Mouse (Mus musculus) NIH3T3 (cell line): Measurements from ENCODE around the gene Gnptab.

Experiments used
- DNase-seq: peaks from one replicate; pipeline ENCODE4 v3.0.0-alpha.2; 2012; ENCODE audit warnings: low read depth

The Gnptab gene

DNA sequence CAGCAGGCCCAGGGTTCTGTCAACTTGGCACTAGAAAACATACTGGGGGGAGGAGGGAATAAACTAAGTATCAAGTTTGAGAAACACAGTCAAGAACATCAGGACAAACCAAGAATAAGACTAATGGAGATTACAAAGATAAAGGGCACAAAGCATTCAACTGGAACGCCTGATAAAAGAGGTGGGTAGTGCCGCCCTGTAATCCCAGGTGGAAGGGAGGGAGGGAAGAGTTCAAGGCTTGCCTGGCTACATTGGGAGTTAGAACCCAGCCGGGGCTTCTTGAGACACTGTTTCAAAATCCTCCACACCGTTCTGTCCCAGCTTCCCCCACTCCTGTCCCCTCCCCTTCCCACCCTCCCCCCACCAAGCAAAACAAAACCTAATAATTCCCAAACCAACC is 1.3 kb upstream of the Gnptab start:
- DNase-seq: no peak

GRCm38 (mm10) chr10:88380002-88380401 is 1.1 kb downstream of the Gnptab start:
- DNase-seq: peak; percentile 81

DNA sequence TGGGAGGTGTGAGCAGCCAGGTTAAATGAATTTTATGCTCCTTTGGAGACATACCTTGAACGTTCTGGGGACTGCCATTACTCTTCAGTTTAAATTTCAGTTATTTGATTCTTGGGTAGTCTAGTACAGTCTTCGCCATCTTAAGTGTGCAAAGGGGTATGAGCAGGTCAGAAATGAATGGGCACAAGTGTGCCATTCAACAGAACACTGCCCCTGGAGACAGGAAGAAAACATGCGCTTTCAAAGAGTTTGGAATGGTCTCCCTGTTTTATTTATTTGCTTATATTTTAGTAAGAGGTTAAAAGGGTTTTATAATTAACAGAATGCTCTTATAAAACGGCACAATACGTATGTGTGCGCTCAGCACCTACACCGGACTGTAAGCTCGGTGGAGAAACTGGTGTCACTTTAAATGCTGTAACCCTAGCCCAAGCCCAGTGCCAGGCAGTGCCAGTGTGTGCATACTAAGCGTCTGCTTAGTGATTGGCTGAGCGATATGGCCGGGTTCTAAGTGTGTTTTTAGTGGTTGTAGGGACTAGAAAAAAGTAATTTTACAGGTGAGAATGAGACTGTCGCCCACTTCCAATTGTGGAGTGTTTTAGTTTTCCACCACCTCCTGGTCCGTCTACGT is 1.6 kb downstream of the Gnptab start:
- peak; percentile 48 for DNase-seq

GRCm38 (mm10) chr10:88381286-88381685 is 2.4 kb downstream of the Gnptab start:
- DNase-seq: no peak

- no peak for DNase-seq
These were observed 3.1 kb downstream of the Gnptab start for GRCm38 (mm10) chr10:88382009-88382408.

DNA sequence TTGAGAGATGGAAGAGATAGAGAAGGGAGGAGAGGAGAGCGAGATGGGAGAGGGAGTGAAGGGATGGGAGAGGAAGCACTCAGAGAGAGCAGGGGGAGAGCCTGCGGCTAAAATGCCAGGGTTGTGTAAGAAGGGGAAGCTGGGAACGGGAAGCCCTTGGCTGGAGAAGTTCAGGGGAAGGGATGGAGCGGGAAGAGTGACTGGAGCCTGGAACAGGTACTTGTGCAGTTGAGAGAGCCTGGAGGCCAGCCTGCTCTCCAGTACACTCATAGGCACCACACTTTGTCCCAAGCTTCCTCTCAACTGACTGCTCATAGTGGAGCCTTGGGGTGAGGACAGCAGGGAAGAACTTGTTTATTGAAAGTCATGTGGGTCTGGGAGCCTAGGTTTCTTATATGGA is 4.5 kb downstream of the Gnptab start:
- no peak for DNase-seq

DNA sequence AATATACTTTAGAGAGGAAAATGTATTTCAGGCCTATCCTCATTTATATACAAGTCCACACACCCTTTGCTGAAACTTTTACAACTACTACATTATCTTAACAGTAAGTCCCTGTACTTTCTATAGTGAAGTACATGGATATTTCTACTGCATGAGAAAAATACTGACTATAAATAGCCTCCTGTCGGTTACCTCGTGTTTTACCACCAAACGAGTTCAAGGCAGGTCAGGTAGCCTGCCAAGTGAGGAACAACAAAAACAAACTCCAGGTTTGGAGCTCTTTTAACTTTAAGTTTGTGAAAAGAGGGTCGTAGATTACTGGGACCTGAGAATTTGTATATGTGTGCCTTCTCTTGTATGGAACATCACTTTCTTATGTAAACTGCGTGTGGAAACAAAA is 5.1 kb downstream of the Gnptab start:
- no peak for DNase-seq

DNA sequence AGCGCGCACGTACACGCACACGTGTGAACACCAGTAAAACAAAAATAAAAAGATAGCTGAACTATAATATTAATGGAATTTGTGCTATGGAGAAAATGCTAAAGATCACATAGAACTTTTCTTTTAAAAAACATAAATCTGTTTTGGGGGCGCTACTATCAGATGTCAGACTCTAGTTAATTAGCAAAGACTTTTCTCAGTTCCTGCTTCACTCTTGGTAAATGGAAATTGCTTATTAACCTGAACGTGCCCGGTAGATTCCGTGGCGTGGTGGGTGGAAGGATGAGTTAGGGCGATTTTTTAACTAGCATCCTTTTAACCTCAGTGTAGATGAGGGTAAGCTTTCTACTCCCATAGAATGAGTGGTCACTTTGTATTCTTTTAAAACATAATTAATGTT is 6.4 kb downstream of the Gnptab start:
- DNase-seq: no peak

GRCm38 (mm10) chr10:88385758-88386157 is 6.8 kb downstream of the Gnptab start:
- DNase-seq: peak; percentile 45

DNA sequence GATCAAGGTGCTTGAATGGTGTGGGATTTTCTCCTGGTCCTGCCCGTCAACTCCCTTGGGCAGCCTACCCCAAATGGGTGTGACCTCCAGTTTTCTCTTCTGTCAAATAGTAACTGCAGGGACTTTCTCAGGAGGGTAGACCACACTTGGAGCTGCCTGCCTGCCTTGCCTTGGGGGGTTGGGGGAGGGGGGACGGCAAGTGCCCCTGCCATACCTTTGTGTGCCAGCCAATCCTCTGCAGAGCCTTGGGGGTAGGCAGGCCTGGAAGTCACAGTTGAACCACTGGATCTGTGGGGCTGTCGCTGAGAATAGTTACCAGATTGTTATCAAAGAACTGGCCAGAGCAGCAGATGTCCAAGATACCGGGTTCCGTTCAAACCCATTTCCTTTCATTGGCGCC is 7.3 kb downstream of the Gnptab start:
- DNase-seq: no peak

DNA sequence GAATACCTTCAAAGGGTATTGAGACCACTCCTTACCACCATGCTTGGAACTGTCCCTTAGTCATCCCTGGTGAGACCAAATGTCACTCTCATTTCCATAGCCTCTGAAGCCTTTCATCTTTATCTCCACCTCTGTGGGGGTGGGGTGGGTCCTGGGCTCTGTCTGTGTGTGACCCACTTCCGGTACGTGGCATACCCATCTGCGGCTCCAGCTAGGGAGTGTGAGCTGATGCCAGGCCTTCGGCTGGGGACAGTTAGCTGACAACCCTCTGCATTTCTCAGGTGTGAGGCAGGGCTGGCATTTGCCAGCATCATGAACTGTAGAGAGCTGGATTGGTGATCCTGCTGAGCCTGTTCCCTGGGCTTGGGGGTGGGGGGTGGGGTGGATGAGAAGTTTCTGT is 10.6 kb downstream of the Gnptab start:
- no peak for DNase-seq

DNA sequence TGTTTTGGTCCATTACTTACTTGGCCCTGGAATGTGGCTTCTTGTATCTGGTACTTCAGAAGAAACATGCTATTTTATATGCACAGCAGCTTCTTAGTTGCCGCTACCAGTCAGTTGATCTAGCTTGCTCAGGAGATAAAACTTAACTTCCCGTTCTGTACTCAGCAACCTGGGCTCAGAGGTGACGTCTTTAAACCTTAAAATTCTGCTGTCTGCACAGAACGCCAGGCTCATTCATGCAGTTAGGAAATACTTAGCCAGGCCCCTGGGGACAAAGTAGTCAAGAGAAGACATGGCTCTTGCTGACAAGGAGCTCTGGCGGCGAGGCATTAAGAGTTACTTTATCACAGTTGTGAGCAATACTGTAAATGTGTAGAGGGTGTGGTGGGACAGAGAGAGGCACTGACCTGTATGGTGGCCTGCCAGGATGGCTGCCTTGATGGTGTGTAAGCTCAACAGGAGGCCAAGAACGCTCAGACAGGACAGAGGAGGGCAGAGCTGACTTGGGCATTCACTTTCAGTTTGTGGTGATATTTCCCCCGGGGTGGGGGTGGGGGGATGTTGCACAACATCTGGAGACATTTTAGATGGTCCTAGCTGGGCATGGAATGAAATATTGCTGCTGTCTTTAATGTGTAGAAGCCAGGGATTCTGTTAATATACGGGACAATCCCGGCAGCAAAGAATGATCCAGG is 11.3 kb downstream of the Gnptab start:
- DNase-seq: peak; percentile 89

DNA sequence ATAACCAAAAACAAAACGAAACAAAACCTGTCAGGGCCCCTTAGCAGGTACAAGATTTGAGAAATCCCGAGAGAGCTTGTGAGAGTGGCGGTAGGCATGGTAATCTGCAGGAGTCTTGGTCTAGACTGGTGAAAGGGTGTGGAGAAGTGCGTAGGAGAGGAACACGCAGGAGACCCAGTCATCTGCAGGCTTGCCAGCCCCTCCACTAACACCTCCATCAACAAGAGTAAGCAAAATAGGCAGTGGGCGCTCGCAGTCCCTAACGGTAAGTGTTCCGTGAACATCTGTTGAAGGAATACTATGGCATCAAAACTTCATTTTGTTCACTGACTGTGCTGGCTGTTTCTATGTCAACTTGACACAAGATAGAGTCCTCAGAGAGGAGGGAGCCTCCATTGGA is 12.6 kb downstream of the Gnptab start:
- no peak for DNase-seq

DNA sequence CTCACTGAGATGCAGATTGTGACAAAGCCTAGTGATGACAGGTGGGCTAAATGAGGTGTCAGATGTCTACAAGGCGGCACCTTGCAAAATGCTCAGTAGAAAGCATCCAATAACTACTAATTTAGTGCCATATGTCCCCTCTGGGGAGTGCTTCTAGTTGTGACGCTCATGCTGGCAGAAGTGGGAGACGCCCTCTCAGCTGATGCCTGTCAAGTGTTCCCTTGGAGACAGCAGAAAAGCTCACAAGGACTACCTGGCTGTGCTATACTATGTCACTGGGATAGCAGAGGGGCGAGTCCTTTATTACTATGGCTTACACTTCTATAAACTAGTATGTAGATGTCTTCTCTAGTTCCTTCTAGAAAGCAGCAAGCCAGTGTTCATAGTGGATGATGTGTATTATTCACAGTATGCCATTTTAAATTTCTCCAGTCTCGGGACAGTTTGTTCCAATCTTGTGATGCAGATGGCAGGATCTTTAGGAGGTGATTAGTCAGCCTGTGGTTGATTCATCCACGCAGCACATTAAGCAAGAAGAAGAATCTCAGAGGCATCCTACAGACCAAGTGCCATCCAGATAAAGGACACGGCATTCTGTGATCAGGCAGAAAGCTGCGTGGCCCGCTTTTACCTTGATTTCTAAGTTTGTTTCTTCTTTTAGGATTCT is 13.4 kb downstream of the Gnptab start:
- peak; percentile 41 for DNase-seq

GRCm38 (mm10) chr10:88398668-88399243 is 19.8 kb downstream of the Gnptab start:
- DNase-seq: no peak

GRCm38 (mm10) chr10:88399271-88399670 is 20.3 kb downstream of the Gnptab start:
- no peak for DNase-seq

DNA sequence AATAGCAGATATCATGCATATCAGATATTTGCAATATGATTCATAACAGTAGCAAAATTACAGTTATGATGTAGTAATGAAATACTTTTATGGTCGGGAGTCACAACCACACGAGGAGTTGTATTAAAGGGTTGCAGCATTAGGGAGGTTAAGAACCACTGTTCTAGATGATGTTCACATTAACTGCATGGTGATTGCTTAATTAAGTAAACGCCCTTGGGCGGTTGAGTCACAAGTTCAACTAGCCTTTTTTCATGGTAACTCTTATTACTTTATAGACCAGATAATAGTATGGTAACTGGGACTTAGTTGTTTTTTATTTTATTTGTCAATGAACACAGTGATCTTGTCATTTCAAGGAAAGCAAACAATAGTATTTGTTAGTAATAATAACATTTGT is 24.1 kb downstream of the Gnptab start:
- DNase-seq: no peak

GRCm38 (mm10) chr10:88404220-88404619 is 25.3 kb downstream of the Gnptab start:
- no peak for DNase-seq

DNA sequence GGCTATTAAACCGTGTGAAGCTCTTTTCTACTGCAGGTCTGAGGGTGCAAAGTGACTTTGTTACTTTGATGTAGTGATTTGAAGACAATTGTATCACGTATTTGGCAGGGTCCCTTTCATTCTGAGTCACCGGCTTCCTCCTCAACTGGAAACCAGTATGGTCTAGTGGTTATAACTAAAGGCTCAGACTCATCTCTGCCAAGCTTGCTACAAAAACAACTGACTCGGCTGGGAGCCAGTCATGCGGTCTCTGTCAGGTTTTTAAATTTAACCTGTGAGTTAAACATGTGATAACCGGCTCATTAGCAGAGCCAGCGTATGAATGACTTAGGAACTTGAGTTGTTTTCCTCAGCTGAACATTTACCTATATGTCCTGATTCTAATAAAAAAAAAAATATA is 26.9 kb downstream of the Gnptab start:
- peak; percentile 73 for DNase-seq

GRCm38 (mm10) chr10:88407875-88408631 is 29.1 kb downstream of the Gnptab start:
- DNase-seq: no peak

GRCm38 (mm10) chr10:88409751-88410150 is 30.8 kb downstream of the Gnptab start:
- no peak for DNase-seq

DNA sequence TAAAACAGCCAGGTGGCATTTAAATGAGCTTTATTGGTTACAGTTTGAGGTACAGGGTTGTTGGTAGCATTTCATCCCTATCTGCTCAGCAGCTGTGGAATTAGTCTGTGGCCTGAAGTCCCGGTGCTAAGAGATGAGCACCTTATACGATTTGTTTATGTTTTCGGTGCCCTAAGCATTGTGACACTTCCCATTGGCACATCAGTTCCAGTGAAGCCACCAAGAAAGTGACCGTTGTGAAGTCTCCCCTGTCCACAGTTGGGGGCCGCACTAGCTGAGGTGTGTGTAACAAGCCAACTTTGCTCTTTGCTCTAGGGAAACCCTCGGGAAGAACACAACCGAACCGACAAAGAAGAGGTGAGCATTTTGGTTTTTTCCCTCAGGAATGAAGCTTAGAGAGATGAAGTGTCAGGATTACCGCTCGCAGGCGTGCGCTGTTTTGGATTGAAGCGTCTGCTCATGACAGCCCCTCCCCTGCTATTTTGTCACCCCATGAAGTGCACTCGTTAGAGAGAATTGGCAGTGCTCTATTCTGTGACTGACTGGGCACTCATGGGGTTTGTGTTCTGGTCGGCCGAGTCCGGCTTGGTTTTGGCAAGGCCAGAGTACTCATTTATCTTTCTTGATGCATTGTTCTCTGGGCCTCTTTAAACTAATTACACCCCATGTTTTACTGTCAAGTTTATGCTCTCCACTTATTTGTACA is 33.5 kb downstream of the Gnptab start:
- DNase-seq: no peak
